Mouse (Mus musculus): ENCODE results near the gene Cpa5.

- TF ChIP-seq CTCF (IDR thresholded peaks at IDR 0.05; ENCODE audit: insufficient read depth, low read length) (no peak), POLR2A (IDR thresholded peaks at IDR 0.05; ENCODE audit: borderline replicate concordance, extremely low read depth, low read depth, low read length) (no peak)
These were observed 37.4 kb upstream of the Cpa5 start for GRCm38 (mm10) chr6:30573380-30573779.
